Mouse (Mus musculus): ENCODE measurements at regions not wholly inside any gene's neighbourhood (a gene's known extent, or its start where the extent isn't known, plus 50 kb on each side); places are given as distances from the start of the nearest gene placed in this dataset.

- no peak for DNase-seq
Observed at GRCm38 (mm10) chr1:60665329-60665728, 51.3 kb upstream of the Cd28 start.

- DNase-seq, result no peak
Observed at GRCm38 (mm10) chr1:60662301-60662986, 54.2 kb upstream of the Cd28 start.

GRCm38 (mm10) chr1:60661857-60662256, 54.7 kb upstream of the Cd28 start:
- no peak for DNase-seq

- DNase-seq, result no peak
Observed at GRCm38 (mm10) chr1:60659604-60660003, 57.0 kb upstream of the Cd28 start.

GRCm38 (mm10) chr1:60659041-60659440, 57.6 kb upstream of the Cd28 start:
- DNase-seq, result no peak

GRCm38 (mm10) chr1:60658383-60658782, 58.2 kb upstream of the Cd28 start:
- no peak for DNase-seq

- no peak for DNase-seq
Observed at GRCm38 (mm10) chr1:60657511-60657910, 59.1 kb upstream of the Cd28 start.

GRCm38 (mm10) chr1:60656976-60657375, 59.6 kb upstream of the Cd28 start:
- no peak for DNase-seq

GRCm38 (mm10) chr1:60655691-60656595, 60.7 kb upstream of the Cd28 start:
- no peak for DNase-seq

GRCm38 (mm10) chr1:60655206-60655605, 61.4 kb upstream of the Cd28 start:
- no peak for DNase-seq

- no peak for DNase-seq
Observed at GRCm38 (mm10) chr1:60652570-60653011, 64.0 kb upstream of the Cd28 start.

GRCm38 (mm10) chr1:60650158-60650557, 66.4 kb upstream of the Cd28 start:
- no peak for DNase-seq

- DNase-seq, result no peak
Observed at GRCm38 (mm10) chr1:60649303-60649850, 67.2 kb upstream of the Cd28 start.

GRCm38 (mm10) chr1:60646828-60647227, 69.8 kb upstream of the Cd28 start:
- DNase-seq, result no peak

- no peak for DNase-seq
Observed at GRCm38 (mm10) chr1:60646174-60646573, 70.4 kb upstream of the Cd28 start.

- DNase-seq, result no peak
Observed at GRCm38 (mm10) chr1:60645176-60645575, 71.4 kb upstream of the Cd28 start.

- no peak for DNase-seq
Observed at GRCm38 (mm10) chr1:60642761-60643160, 73.8 kb upstream of the Cd28 start.

- DNase-seq, result no peak
Observed at GRCm38 (mm10) chr1:60642175-60642574, 74.4 kb upstream of the Cd28 start.

- DNase-seq, result no peak
Observed at GRCm38 (mm10) chr1:60641324-60641764, 74.4 kb upstream of the Raph1 start.

- no peak for DNase-seq
Observed at GRCm38 (mm10) chr1:60639536-60639935, 72.6 kb upstream of the Raph1 start.

- no peak for DNase-seq
Observed at GRCm38 (mm10) chr1:60639059-60639458, 72.2 kb upstream of the Raph1 start.

- DNase-seq, result no peak
Observed at GRCm38 (mm10) chr1:60636802-60637452, 70.0 kb upstream of the Raph1 start.
